20 mouse cellular contexts compared by ENCODE assay signal in genomic region chr2:145944286-145944685, GRCm38 (mm10). TPM values are rescaled to one million over a fixed set of nuclear protein-coding genes. Genes with fewer than 3 reads are reported as not detected.
DNase-seq lines count a peak whose midpoint lies in the region; ATAC-seq and TF ChIP-seq lines count a peak whose summit lies in the region.
"Had no signal": no experiment of that assay in that cellular context is flagged by ENCODE, and none has a peak within 500 bp of the region (broad histone marks: within the 10 kb centered on the region; RNA-seq: fewer than 3 reads in every experiment).

No protein-coding gene starts in this region.

- no peaks in the 10 kb centered on the region for H3K27me3 ChIP-seq in limb, embryonic 14.5 days (ENCODE audit: control insufficient read depth, insufficient read depth, low read length)
- no peaks in the 10 kb centered on the region for H3K27me3 ChIP-seq in limb, embryonic 10.5 days (ENCODE audit: low read depth, poor library complexity, severe bottlenecking)
- H3K27me3 ChIP-seq: embryonic facial prominence, embryonic 13.5 days; forebrain, embryonic 15.5 days; heart, embryonic 15.5 days; intestine, embryonic 15.5 days had no signal

- peaks cover 3% of the 10 kb centered on the region; the same call in 1 of the 2 replicates for H3K4me1 ChIP-seq in limb, embryonic 14.5 days (ENCODE audit: control insufficient read depth, insufficient read depth, low read length)
- peaks cover 4% of the 10 kb centered on the region for H3K4me1 ChIP-seq in limb, embryonic 10.5 days
- H3K4me1 ChIP-seq: heart, embryonic 15.5 days; intestine, embryonic 15.5 days had no signal

- H3K36me3 ChIP-seq in limb, embryonic 14.5 days (ENCODE audit: control insufficient read depth, insufficient read depth, low read length): no peaks in the 10 kb centered on the region
- no peaks in the 10 kb centered on the region for H3K36me3 ChIP-seq in limb, embryonic 10.5 days
- H3K36me3 ChIP-seq: embryonic facial prominence, embryonic 13.5 days; forebrain, embryonic 15.5 days; heart, embryonic 15.5 days; hindbrain, embryonic 10.5 days; intestine, embryonic 15.5 days had no signal

- DNase-seq in frontal cortex, postnatal 36 days (ENCODE audit: low spot score in 2 of 2): peak; percentile 42 to 52
- no peak for DNase-seq in frontal cortex, postnatal 25 days (ENCODE audit: low spot score in 2 of 2)
- DNase-seq in limb, embryonic 14.5 days (ENCODE audit: low spot score): peak; percentile 12
- DNase-seq in limb, embryonic 10.5 days (ENCODE audit: low spot score): no peak
- peak; percentile 42 for DNase-seq in brain, embryonic 14.5 days (ENCODE audit: low read depth)
- DNase-seq in telencephalon, adult 2 months (ENCODE audit: low read depth, low spot score): peak; percentile 24
- no peak for DNase-seq in liver
- DNase-seq: adrenal gland, adult 8-10 months; adrenal gland, postnatal 36 days; cerebellum, adult 11-12 months; cerebellum, adult 9-10 months; cerebellum, postnatal 25 days; heart, adult 2 months had no signal

- no peak overlapping the region for H3K9ac ChIP-seq in limb, embryonic 14.5 days (ENCODE audit: low read depth, low read length, severe bottlenecking)
- H3K9ac ChIP-seq: embryonic facial prominence, embryonic 13.5 days; forebrain, embryonic 15.5 days; heart, embryonic 15.5 days; hindbrain, embryonic 14.5 days; intestine, embryonic 15.5 days had no signal

- H3K4me3 ChIP-seq in limb, embryonic 14.5 days (replicated peaks; ENCODE audit: low read length): no peak overlapping the region
- no peak overlapping the region for H3K4me3 ChIP-seq in limb, embryonic 10.5 days
- H3K4me3 ChIP-seq: embryonic facial prominence, embryonic 13.5 days; forebrain, embryonic 15.5 days; heart, adult 2 months; heart, embryonic 15.5 days; hindbrain, embryonic 10.5 days; intestine, embryonic 15.5 days had no signal

- TF ChIP-seq POLR2A in limb, embryonic 14.5 days (IDR thresholded peaks at IDR 0.05; ENCODE audit: borderline replicate concordance, extremely low read depth, insufficient read depth, insufficient read length): no peak
- no peak for TF ChIP-seq POLR2A in brain, embryonic 14.5 days (IDR thresholded peaks at IDR 0.05; ENCODE audit: borderline replicate concordance, extremely low read depth, insufficient read depth, insufficient read length, poor library complexity, severe bottlenecking)

- H3K9me3 ChIP-seq in limb, embryonic 14.5 days (ENCODE audit: control insufficient read depth, low read length): no peaks in the 10 kb centered on the region
- no peaks in the 10 kb centered on the region for H3K9me3 ChIP-seq in limb, embryonic 10.5 days (replicated peaks)
- H3K9me3 ChIP-seq: embryonic facial prominence, embryonic 13.5 days; forebrain, embryonic 15.5 days; heart, embryonic 15.5 days; hindbrain, embryonic 10.5 days; intestine, embryonic 15.5 days had no signal

- 67% methylated on average over 3 of the region's 3 CpGs for WGBS in limb, embryonic 14.5 days
- 93% methylated on average over 3 of the region's 3 CpGs for WGBS in limb, embryonic 10.5 days

- ATAC-seq in limb, embryonic 14.5 days (ENCODE audit: low FRiP score, low read depth): no peak
- ATAC-seq: forebrain, embryonic 15.5 days; intestine, embryonic 15.5 days had no signal

- no peak overlapping the region for H3K4me2 ChIP-seq in limb, embryonic 14.5 days (replicated peaks; ENCODE audit: low read depth, low read length, severe bottlenecking)
- H3K4me2 ChIP-seq: embryonic facial prominence, embryonic 13.5 days; forebrain, embryonic 15.5 days; heart, embryonic 11.5 days; heart, embryonic 15.5 days; hindbrain, embryonic 14.5 days; intestine, embryonic 15.5 days had no signal

- TF ChIP-seq CTCF in brain, embryonic 14.5 days (IDR thresholded peaks at IDR 0.05; ENCODE audit: borderline replicate concordance, extremely low read depth, insufficient read depth, insufficient read length): no peak

- no peak overlapping the region for H3K27ac ChIP-seq in limb, embryonic 14.5 days (replicated peaks; ENCODE audit: low read depth, low read length)
- H3K27ac ChIP-seq in limb, embryonic 10.5 days: no peak overlapping the region
- H3K27ac ChIP-seq: forebrain, embryonic 15.5 days; heart, adult 2 months; heart, embryonic 15.5 days; hindbrain, embryonic 10.5 days; hindbrain, embryonic 14.5 days; intestine, embryonic 15.5 days had no signal

RNA-seq across cellular contexts. Expression of gene Crnkl1, which starts 9.5 kb away (rescaled TPM):
- 13.3 and 17.2 TPM in 2 replicates for polyA plus RNA-seq in limb, embryonic 14.5 days (2012; rRNA removed)
- 23.7 and 29.5 TPM in 2 replicates for polyA plus RNA-seq in limb, embryonic 14.5 days (2014; fragmentation: Nextera tagmentation; extraction: Ambion mirVana)
- polyA plus RNA-seq in limb, embryonic 10.5 days (2016; fragmentation: Nextera tagmentation; extraction: Ambion mirVana): 33.6 and 38.9 TPM in 2 replicates
- 17.3 and 17.7 TPM in 2 replicates for polyA plus RNA-seq in brain, embryonic 14.5 days (2012; rRNA removed)

RNA-seq across cellular contexts. Expression of gene Cfap61, which starts 9.7 kb away (rescaled TPM):
- 0.09 and 0.15 TPM in 2 replicates for polyA plus RNA-seq in limb, embryonic 14.5 days (2012; rRNA removed)
- polyA plus RNA-seq in limb, embryonic 14.5 days (2014; fragmentation: Nextera tagmentation; extraction: Ambion mirVana): 0.29 TPM in 1 of 2 replicates, not detected in the other
- 0.28 and 0.88 TPM in 2 replicates for polyA plus RNA-seq in limb, embryonic 10.5 days (2016; fragmentation: Nextera tagmentation; extraction: Ambion mirVana)
- polyA plus RNA-seq in brain, embryonic 14.5 days (2012; rRNA removed): 2.1 and 2.9 TPM in 2 replicates

RNA-seq across cellular contexts. Expression of gene Naa20, which starts 42.4 kb away (rescaled TPM):
- 80.7 and 103 TPM in 2 replicates for polyA plus RNA-seq in limb, embryonic 14.5 days (2012; rRNA removed)
- polyA plus RNA-seq in limb, embryonic 14.5 days (2014; fragmentation: Nextera tagmentation; extraction: Ambion mirVana): 186 and 189 TPM in 2 replicates
- 152 and 153 TPM in 2 replicates for polyA plus RNA-seq in limb, embryonic 10.5 days (2016; fragmentation: Nextera tagmentation; extraction: Ambion mirVana)
- polyA plus RNA-seq in brain, embryonic 14.5 days (2012; rRNA removed): 62.6 and 76.0 TPM in 2 replicates

Comparison
In these comparisons a context has a peak if more than half of its experiments do, and no peak if none do; other contexts are left out.
1. DNase-seq: peak in frontal cortex, postnatal 36 days (2 of 2), limb, embryonic 14.5 days (single experiment), brain, embryonic 14.5 days (single experiment) and telencephalon, adult 2 months (single experiment); none in frontal cortex, postnatal 25 days (0 of 2), limb, embryonic 10.5 days (single experiment) and liver (single experiment).